Mouse (Mus musculus): ENCODE measurements around the gene Hist1h2ah. TPM values are rescaled to one million over a fixed set of nuclear protein-coding genes. Genes with fewer than 3 reads are reported as not detected.

Gene Hist1h2ah
- polyA plus RNA-seq, 1 experiment from 2014 or later: not detected

DNA sequence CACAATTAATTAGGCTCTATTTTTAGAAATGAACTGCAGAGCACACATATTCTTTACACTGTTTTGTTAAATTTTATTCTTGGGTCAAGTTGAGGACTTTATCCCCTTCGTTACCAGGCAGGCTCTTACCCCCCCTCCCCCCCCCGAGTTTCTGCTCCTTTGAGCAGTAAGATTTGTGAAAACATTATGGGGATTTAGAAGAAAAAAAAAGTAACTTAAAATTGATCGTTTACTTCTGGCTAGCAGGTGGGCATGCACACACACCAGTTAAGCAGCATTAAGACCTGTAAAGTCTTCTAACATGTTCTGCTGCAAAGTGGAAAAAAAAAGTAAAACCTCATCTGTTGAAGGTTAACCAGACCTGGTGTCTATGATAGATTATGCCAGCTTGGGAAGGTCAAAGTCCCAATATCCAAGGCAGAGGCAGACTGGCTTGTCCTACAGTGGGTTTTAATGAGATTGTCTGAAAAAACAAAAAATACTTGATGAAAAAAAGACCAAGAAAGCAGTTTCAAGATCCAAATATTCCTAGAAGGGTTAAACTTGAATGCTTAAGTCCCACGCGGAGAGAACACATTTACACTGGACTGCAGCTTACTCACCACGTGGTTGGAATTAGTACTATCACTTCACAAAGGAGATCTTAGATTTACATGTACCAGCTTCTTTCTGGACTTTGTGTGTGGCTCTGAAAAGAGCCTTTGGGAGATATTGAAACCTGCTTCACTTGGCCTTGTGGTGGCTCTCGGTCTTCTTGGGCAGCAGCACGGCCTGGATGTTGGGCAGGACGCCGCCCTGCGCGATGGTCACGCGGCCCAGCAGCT, 713 bp downstream of the Hist1h2ah start:
- Histone ChIP-seq H3K9ac (replicated peaks) (peak overlapping the region; percentile 54), H3K27me3 (no peaks in the 10 kb centered on the region), H3K4me1 (replicated peaks) (peaks cover 19% of the 10 kb centered on the region), H3K36me3 (no peaks in the 10 kb centered on the region), H3K27ac (no peak overlapping the region), H3K4me3 (replicated peaks) (peak overlapping the region; percentile 43), H3K9me3 (no peaks in the 10 kb centered on the region), H3K4me2 (replicated peaks) (peak overlapping the region; percentile 70)
- under 1% methylated on average over 14 of the region's 14 CpGs for WGBS
- ATAC-seq: no peak

DNA sequence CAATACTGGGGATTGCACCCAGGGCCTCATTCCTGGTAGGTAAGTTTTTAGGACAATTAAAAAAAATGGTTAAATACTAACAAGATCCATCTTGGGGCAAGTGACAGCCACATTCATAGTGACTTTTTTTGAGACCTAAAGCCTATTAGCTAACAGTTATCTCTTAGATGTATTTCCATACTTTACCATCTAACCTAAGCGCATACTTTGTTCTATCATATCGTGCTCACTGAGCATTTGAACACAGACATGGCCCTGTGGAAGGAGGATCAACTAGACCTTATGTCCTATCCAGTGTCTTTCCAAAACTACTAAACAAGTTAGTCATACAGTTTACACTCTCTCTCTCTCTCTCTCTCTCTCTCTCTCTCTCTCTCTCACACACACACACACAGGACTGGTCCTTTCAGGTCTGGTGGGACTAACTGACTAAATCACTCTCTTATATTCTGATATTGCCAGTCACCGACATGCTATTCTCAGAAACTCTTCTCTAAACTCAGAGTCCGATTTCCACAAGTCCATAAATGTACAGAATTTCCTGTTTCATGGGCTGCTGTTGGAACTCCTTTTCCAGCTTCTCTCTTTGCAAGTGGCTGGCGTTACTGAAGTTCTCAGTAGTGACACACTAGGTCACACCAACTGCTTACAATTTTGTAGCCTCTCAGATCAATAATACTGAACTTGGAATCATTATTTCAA, 1.5 kb downstream of the Hist1h2ah start:
- Histone ChIP-seq H3K4me1 (replicated peaks) (peaks cover 19% of the 10 kb centered on the region), H3K4me3 (replicated peaks) (peak overlapping the region; percentile 43), H3K4me2 (replicated peaks) (peak overlapping the region; percentile 70), H3K9ac (replicated peaks) (no peak overlapping the region), H3K36me3 (no peaks in the 10 kb centered on the region), H3K27ac (no peak overlapping the region), H3K27me3 (no peaks in the 10 kb centered on the region), H3K9me3 (no peaks in the 10 kb centered on the region)
- no peak for ATAC-seq
- 52% methylated on average over 5 of the region's 5 CpGs for WGBS

DNA sequence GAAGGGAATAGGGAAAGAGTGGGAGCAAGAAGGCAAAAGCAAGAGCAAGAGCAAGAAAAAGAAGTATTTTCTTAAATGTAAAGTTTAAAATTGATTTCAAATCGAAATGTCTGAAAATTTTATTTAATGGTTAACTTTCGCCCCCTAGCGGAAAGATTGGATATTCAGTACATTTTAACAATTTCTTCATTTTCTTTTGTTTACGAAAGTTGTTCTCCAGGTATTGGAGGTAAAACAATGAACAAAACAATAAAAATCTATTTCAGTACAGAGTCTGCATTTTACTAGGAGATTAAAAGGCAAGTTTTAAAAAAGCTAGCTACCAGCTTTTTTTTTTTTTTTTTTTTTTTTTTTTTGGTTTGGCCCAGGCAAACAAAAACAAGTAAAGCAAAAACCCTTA, 4.9 kb downstream of the Hist1h2ah start:
- 19% methylated on average over 4 of the region's 4 CpGs for WGBS

DNA sequence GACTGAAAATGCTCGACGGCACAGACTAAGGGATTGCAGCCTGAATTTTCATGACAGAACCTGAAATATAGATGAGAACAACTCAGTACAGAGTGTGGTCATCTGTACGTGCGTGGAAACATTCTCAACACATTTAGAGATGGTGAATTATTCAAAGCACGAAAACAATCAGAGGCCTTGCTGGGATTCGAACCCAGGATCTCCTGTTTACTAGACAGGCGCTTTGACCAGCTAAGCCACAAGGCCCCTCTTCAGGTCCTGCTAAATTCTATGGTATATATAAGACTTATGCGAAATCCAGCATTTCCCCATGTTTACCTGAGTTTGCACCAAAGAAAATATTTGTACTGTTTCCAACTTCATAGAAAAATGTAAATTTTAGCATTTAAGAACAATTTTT, 5.4 kb downstream of the Hist1h2ah start:
- Histone ChIP-seq H3K27ac (no peak overlapping the region), H3K4me3 (replicated peaks) (no peak overlapping the region), H3K27me3 (no peaks in the 10 kb centered on the region), H3K36me3 (no peaks in the 10 kb centered on the region), H3K4me2 (replicated peaks) (no peak overlapping the region), H3K4me1 (replicated peaks) (peaks cover 19% of the 10 kb centered on the region), H3K9me3 (no peaks in the 10 kb centered on the region), H3K9ac (replicated peaks) (no peak overlapping the region)
- no peak for ATAC-seq
- WGBS: 28% methylated on average over 8 of the region's 8 CpGs

More for the DNA sequence above, 4.9 kb downstream of the Hist1h2ah start:
- Histone ChIP-seq H3K9ac (replicated peaks) (no peak overlapping the region), H3K27me3 (no peaks in the 10 kb centered on the region), H3K4me1 (replicated peaks) (peaks cover 20% of the 10 kb centered on the region), H3K4me2 (replicated peaks) (no peak overlapping the region), H3K27ac (no peak overlapping the region), H3K9me3 (no peaks in the 10 kb centered on the region), H3K4me3 (replicated peaks) (no peak overlapping the region), H3K36me3 (no peaks in the 10 kb centered on the region)
- ATAC-seq: no peak

DNA sequence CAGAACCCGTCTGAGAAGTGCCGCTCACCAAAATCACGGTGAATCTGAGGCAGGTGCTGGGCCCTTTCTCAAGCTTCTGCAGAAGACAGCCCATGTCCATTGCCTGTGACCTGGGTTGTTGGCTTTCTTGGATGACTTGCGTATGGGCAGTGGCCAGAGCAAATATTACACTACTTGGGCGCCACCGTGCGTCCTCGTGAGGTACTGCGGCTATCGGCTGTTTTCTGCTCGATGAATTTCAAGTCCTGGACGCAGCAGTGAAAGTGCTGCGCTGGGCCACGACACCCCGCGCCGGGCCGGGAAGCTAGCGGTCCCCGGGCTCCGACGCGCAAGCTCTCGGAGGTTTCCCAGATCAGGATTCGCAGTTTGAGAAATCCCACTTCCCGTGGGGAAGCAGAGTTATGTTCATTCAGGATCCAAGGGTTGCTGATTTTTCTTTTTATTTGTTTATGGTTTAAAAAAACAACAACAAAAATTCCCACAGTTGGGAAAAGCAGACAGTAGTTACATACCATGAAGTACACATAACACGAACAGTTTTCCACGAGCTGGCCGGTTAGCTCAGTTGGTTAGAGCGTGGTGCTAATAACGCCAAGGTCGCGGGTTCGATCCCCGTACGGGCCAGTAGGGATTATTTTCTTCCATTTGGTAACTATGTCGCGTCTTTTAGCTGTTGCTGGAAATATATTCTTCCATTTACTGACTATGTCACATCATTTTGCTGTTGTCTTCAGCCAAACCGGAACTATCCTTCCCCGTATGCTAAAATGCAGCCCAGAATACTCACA, 6.5 kb downstream of the Hist1h2ah start:
- peak overlapping the region; percentile 75 for H3K9ac ChIP-seq (replicated peaks)
- no peaks in the 10 kb centered on the region for H3K36me3 ChIP-seq
- peaks cover 12% of the 10 kb centered on the region for H3K4me1 ChIP-seq (replicated peaks)
- peak overlapping the region; percentile 64 for H3K4me2 ChIP-seq (replicated peaks)
- peak overlapping the region; percentile 71; the same call in 1 of the 2 replicates for H3K27ac ChIP-seq
- H3K27me3 ChIP-seq: peaks cover 5% of the 10 kb centered on the region
- H3K4me3 ChIP-seq (replicated peaks): peak overlapping the region; percentile 52
- H3K9me3 ChIP-seq: no peaks in the 10 kb centered on the region
- under 1% methylated on average over 40 of the region's 40 CpGs for WGBS
- peak; percentile 79 for ATAC-seq

DNA sequence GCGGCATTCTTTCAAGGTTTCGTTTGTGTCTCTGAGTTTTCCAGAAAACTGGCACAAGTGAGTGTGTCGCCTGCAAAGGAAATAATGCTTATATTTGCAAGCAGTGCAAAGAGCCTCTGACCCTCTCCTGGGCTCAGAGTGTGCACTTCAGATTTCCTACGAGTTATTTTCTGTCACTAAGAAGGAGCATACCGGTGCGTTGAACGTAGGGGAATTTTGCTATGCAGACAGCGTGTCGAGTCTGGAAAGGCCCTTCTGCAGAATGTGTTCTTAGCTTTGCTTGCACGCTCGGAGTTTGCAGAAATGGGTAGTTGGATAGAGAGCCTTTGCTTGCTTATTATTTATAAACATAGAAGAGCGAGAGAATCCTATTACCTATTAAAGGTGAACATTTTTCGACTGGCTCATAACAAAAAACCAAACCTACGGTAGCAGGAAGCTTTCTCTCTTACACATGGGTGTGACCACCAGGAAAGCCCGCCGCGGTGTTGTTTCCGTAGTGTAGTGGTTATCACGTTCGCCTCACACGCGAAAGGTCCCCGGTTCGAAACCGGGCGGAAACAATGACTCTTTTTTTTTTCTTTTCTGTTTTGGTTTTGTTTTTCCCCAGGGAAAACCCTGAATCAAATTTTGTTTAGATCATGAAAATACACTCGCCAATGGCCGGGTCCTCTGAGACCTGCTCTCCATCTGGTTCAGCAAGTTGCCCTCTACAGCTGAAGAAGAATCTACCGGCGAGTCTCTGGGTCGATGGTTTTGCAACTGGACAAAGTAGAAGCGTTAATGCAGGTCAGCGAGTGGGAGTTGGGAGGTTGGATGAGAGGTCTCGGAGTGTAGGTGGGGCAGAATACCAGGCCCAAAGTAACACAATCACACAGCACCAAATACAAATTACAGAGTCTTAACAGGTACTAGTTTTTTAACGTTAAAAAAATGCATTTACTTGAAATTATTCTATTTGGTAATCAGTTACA, 9.0 kb downstream of the Hist1h2ah start:
- H3K4me2 ChIP-seq (replicated peaks): peak overlapping the region; percentile 65
- 1% methylated on average over 35 of the region's 35 CpGs for WGBS
- peak overlapping the region; percentile 43 for H3K4me3 ChIP-seq (replicated peaks)
- peak; percentile 9; the same call in 1 of the 2 replicates for ATAC-seq
- H3K36me3 ChIP-seq: no peaks in the 10 kb centered on the region
- H3K27ac ChIP-seq: peak overlapping the region; percentile 59
- peaks cover 5% of the 10 kb centered on the region for H3K27me3 ChIP-seq
- H3K4me1 ChIP-seq (replicated peaks): peaks cover 16% of the 10 kb centered on the region
- H3K9me3 ChIP-seq: no peaks in the 10 kb centered on the region
- peak overlapping the region; percentile 61 for H3K9ac ChIP-seq (replicated peaks)

DNA sequence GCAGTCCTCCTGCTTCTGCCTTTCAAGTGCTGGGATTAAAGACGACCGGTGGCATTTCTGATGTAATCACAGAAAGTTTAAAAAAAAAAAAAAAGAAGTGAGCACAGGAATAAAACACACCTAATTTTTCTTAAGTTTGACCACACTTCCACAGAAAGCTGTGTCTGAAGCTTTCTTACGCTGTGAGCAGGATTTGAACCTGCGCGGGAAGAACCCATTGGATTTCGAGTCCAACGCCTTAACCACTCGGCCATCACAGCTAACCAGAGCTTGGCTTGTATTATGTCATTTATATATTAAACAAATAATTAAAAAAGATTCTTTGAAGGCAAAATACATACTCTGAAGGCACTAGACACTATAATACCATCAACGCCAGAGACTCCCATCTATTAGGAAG, 13.1 kb downstream of the Hist1h2ah start:
- peak; percentile 61; the same call in 1 of the 2 replicates for ATAC-seq
- no peak overlapping the region for H3K27ac ChIP-seq
- H3K36me3 ChIP-seq: no peaks in the 10 kb centered on the region
- peak overlapping the region; percentile 58 for H3K4me2 ChIP-seq (replicated peaks)
- no peak overlapping the region for H3K9ac ChIP-seq (replicated peaks)
- H3K4me3 ChIP-seq (replicated peaks): peak overlapping the region; percentile 43
- peaks cover 42% of the 10 kb centered on the region for H3K27me3 ChIP-seq
- WGBS: 1% methylated on average over 9 of the region's 9 CpGs
- H3K4me1 ChIP-seq (replicated peaks): peaks cover 31% of the 10 kb centered on the region
- H3K9me3 ChIP-seq: no peaks in the 10 kb centered on the region

DNA sequence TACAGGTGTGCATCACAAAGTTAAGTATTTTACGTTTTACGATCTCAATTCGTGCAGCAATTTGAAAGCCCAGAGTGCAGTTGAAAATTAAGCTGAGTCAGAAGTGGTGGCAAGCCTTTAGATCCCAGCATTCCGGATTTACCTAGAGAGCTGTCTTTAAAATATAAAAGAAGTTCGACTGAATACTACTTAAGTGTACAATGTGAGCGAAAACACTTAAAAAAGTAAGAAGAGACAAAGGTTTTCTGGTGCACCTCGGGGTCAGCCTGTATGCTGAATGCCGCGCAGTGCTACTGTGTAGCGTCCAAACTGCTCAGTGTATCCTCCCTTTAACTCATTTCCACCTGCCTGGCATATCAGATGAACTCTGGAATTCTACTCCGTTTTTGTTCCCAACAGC, 13.8 kb downstream of the Hist1h2ah start:
- Histone ChIP-seq H3K4me1 (replicated peaks) (peaks cover 29% of the 10 kb centered on the region), H3K27me3 (peaks cover 46% of the 10 kb centered on the region), H3K9ac (replicated peaks) (no peak overlapping the region), H3K4me2 (replicated peaks) (peak overlapping the region; percentile 58), H3K4me3 (replicated peaks) (peak overlapping the region; percentile 43), H3K9me3 (no peaks in the 10 kb centered on the region), H3K27ac (no peak overlapping the region), H3K36me3 (no peaks in the 10 kb centered on the region)
- WGBS: under 1% methylated on average over 11 of the region's 11 CpGs
- no peak for ATAC-seq

DNA sequence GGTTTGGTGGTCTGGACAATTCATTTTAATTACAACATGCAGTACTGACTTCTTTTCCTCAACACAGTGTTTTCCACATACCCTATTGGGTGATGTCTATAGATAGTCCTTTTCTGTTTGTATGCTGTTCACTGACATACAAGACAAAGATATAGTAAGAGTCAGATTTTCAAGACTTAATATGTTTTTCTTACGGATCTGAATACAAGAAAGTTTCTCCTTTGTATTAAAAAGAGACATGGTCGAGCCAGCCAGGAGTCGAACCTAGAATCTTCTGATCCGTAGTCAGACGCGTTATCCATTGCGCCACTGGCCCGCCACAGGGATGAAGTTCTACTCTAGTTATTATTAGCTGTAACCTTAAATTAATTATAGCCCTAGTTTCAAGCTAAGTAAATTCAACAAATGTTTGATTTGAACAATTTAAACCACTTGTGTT, 14.4 kb downstream of the Hist1h2ah start:
- ATAC-seq: no peak
- Histone ChIP-seq H3K4me2 (replicated peaks) (peak overlapping the region; percentile 58), H3K9ac (replicated peaks) (no peak overlapping the region), H3K36me3 (no peaks in the 10 kb centered on the region), H3K27ac (no peak overlapping the region), H3K27me3 (peaks cover 52% of the 10 kb centered on the region), H3K9me3 (no peaks in the 10 kb centered on the region), H3K4me3 (replicated peaks) (peak overlapping the region; percentile 43), H3K4me1 (replicated peaks) (peaks cover 26% of the 10 kb centered on the region)
- WGBS: 0% methylated on average over 8 of the region's 8 CpGs

DNA sequence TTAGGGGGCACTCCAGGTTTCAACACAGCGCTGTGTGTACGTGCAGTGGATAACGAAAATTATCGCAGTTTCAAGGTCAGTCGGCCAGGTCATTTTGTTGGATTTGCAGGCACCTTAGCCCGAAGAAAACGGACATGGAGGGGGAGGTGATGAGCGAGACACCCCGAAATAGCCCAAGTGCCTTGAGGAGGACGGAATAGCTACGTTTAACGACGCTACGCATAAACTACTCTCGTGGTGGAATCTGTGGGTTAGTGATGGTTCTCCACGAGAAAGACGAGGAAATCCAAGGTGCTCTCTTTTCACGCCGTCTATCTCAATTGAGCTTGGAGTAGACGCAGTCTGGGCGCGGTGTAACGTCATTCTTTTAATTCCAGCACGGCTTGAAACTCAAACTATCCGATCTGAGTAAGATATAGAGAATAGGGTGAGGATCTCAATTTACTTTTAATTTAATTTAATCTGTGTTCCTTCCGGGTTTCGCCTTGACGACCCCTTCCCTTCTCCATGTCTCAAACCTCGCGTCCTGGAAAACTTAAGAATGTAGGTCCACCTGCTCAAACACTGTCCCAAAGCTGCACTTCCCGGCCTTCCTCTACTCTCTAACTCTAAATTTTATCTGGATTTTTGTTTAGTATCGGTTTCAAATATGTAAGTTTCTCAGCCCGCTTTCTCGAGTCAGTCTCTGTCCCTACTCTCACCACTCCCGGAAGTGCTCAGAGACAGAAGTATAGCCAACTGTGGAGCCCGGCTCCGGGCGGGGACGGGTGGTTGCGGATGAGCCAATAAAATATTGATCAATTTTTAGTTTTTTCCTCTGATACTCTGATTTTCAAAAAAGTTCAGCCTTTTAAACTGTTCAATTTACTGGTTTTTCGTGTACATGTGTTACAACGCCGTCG, 15.2 kb downstream of the Hist1h2ah start:
- H3K27me3 ChIP-seq: peaks cover 58% of the 10 kb centered on the region

More for the DNA sequence above, 15.2 kb downstream of the Hist1h2ah start:
- Histone ChIP-seq H3K27ac (no peak overlapping the region), H3K9me3 (no peaks in the 10 kb centered on the region), H3K9ac (replicated peaks) (0 out of 2 replicates have a peak overlapping the region, but pooled peaks have one; percentile 29), H3K4me2 (replicated peaks) (peak overlapping the region; percentile 58), H3K4me1 (replicated peaks) (peaks cover 22% of the 10 kb centered on the region), H3K4me3 (replicated peaks) (peak overlapping the region; percentile 43), H3K36me3 (no peaks in the 10 kb centered on the region)
- no peak for ATAC-seq
- under 1% methylated on average over 44 of the region's 44 CpGs for WGBS

Data from midbrain, embryonic 13.5 days (tissue).